Mouse (Mus musculus) erythroblast, embryonic 14.5 days (primary cell): Measurements from ENCODE around the gene Rara.

ENCODE experiments used
- GATA1 ChIP-seq: IDR thresholded peaks from 2 replicates; pipeline ENCODE4 v1.6.1; 2012; ENCODE audit warnings: low read length, inconsistent platforms, mixed read lengths
- TAL1 ChIP-seq: IDR thresholded peaks from 3 replicates; pipeline ENCODE4 v1.6.1; 2012; ENCODE audit warnings: low read length, inconsistent platforms, mixed read lengths

GRCm38 (mm10) chr11:98931513-98932292, 4.1 kb downstream of the Rara start:
- TF ChIP-seq TAL1, result no peak
- TF ChIP-seq GATA1, result no peak
